Mouse (Mus musculus) macrophage (primary cell): Measurements from ENCODE around the gene Ncoa7. TPM values are rescaled to one million over a fixed set of nuclear protein-coding genes. Genes with fewer than 3 reads are reported as not detected.

Experiments
- H3K27ac ChIP-seq: fragments of 350-480 bp; formaldehyde crosslinking; 2 replicates; pipeline ENCODE4 v1.9.0; 2021
- H3K36me3 ChIP-seq: fragments of 350-480 bp; formaldehyde crosslinking; 2 replicates; pipeline ENCODE4 v1.9.0; 2021; ENCODE audit errors: inconsistent target
- H3K4me3 ChIP-seq: fragments of 350-480 bp; formaldehyde crosslinking; 2 replicates; pipeline ENCODE4 v1.9.0; 2021; ENCODE audit errors: inconsistent target
- H3K79me2 ChIP-seq: fragments of 350-480 bp; formaldehyde crosslinking; 2 replicates; pipeline ENCODE4 v1.9.0; 2021; ENCODE audit errors: inconsistent target
- WGBS: methylation state at CpG from one replicate; pipeline ENCODE4 v1.1.7; 2026; ENCODE audit warnings: inconsistent platforms; ENCODE audit not compliant: missing documents; 5-methylcytosine and 5-hydroxymethylcytosine counted together
- polyA plus RNA-seq: library from polyadenylated mRNA; stranded (reverse); fragments of 250-400 nt; gene quantifications from 3 replicates; pipeline ENCODE4 v1.2.4, GENCODE M21; 2018; ENCODE audit warnings: inconsistent platforms

Gene Ncoa7
- polyA plus RNA-seq, 1 experiment from 2014 or later: 25.4 TPM

- Histone ChIP-seq H3K36me3 (no peaks in the 10 kb centered on the region), H3K79me2 (peaks cover 7% of the 10 kb centered on the region; the same call in 1 of the 2 replicates), H3K27ac (no peak overlapping the region), H3K4me3 (no peak overlapping the region)
Measured at GRCm38 (mm10) chr10:30743275-30743674, 59.9 kb downstream of the Ncoa7 start.

DNA sequence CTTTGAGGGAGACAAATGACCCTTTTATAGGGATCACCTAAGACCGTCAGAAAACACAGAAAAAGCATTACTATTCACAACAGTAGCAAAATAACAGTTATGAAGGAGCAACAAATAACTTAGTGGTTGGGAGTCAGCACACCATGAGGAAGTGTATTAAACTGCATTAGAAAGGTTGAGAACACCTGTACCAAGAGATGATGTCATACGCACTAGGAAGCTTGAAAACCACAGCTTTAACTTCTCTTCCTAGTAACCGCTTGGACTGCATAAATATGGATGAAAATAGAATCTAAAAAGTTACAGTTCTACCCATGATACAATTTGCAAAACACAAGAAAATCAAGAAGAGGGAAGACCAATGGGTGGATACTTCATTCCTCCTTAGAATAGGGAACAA, 64.7 kb downstream of the Ncoa7 start:
- Histone ChIP-seq H3K36me3 (no peaks in the 10 kb centered on the region), H3K27ac (no peak overlapping the region), H3K4me3 (no peak overlapping the region), H3K79me2 (peaks cover 3% of the 10 kb centered on the region; the same call in 1 of the 2 replicates)
- 89% methylated on average over 3 of the region's 3 CpGs for WGBS

DNA sequence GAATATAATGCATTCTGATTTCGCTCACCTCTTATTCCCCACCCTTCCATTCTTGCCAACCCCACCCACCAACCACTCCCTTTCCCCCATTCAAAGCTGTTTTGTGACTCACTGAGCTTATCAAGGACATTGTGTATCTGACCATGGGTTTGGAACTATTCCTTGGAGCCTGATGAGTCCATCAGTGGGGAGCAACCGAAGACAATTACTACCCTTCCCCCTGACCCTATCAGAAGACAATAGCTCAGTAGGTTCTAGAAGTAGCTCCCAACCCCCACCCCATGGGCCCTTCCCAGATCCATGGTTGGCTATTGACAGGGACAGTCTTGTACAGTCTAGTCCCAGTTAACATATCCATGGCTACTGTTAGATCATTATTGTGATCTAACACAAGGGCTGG, 65.8 kb downstream of the Ncoa7 start:
- no peaks in the 10 kb centered on the region for H3K36me3 ChIP-seq
- H3K27ac ChIP-seq: no peak overlapping the region
- peaks cover 3% of the 10 kb centered on the region; the same call in 1 of the 2 replicates for H3K79me2 ChIP-seq
- H3K4me3 ChIP-seq: no peak overlapping the region
- WGBS: 100% methylated on average over 2 of the region's 2 CpGs

DNA sequence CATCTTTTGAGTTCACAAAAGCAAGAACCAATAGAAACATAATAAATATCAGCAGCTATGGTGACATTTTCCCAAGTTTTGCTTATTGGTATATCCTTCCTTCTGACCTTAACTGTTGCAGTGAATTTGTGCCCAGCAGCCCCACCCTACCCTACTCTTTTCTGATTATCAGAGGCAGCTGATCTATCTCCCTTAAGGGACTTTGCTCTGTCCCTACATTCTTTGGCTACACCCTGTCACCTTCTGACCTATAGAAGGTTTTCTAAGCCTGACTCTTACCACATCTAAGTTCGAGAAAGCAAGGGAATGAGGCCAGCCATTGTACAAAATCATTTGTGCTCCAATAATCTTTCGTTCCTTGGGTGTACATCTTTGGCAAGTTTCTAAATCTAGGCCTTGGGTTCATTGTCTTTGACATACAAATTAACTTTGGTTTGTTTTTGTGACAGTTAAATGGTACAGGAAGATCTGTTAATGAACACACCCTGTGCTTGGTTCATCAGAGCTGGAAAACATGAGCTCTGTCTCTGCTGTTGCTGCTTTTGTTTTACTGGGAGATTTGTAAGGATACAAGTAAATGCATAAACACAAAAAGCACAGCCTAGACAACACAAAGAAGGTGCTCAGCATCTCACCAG, 69.9 kb downstream of the Ncoa7 start:
- 100% methylated on average over 2 of the region's 2 CpGs for WGBS
- H3K27ac ChIP-seq: no peak overlapping the region
- H3K79me2 ChIP-seq: peaks cover 3% of the 10 kb centered on the region; the same call in 1 of the 2 replicates
- H3K36me3 ChIP-seq: no peaks in the 10 kb centered on the region
- no peak overlapping the region for H3K4me3 ChIP-seq

- Histone ChIP-seq H3K4me3 (no peak overlapping the region), H3K79me2 (no peaks in the 10 kb centered on the region; the same call in 1 of the 2 replicates), H3K27ac (no peak overlapping the region), H3K36me3 (no peaks in the 10 kb centered on the region)
- 98% methylated on average over 3 of the region's 3 CpGs for WGBS
Measured at GRCm38 (mm10) chr10:30731321-30731914, 71.7 kb downstream of the Ncoa7 start.

DNA sequence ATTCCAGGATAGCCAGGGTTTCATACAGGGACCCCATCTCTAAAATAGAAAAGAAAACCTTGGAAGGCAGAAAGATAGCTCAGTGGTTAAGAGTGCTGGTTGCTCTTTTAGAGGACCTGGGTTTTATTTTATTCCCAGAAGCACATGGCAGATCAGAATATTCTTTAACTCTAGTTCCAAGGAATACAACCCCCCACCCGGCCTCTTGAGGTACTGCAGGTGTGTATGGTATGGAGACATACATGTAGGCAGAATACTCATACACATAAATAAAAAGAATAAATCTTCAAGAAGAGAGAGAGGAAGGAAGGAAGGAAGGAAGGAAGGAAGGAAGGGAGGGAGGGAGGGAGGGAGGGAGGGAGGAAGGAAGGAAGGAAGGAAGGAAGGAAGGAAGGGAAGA, 72.3 kb downstream of the Ncoa7 start:
- WGBS: 100% methylated on average over 1 of the region's 1 CpGs
- H3K27ac ChIP-seq: no peak overlapping the region
- H3K4me3 ChIP-seq: no peak overlapping the region

GRCm38 (mm10) chr10:30729157-30730096, 73.7 kb downstream of the Ncoa7 start:
- WGBS: 91% methylated on average over 5 of the region's 5 CpGs
- H3K27ac ChIP-seq: no peak overlapping the region
- H3K79me2 ChIP-seq: no peaks in the 10 kb centered on the region; the same call in 1 of the 2 replicates
- no peaks in the 10 kb centered on the region for H3K36me3 ChIP-seq
- no peak overlapping the region for H3K4me3 ChIP-seq

More for the DNA sequence above, 72.3 kb downstream of the Ncoa7 start:
- no peaks in the 10 kb centered on the region; the same call in 1 of the 2 replicates for H3K79me2 ChIP-seq
- H3K36me3 ChIP-seq: no peaks in the 10 kb centered on the region

DNA sequence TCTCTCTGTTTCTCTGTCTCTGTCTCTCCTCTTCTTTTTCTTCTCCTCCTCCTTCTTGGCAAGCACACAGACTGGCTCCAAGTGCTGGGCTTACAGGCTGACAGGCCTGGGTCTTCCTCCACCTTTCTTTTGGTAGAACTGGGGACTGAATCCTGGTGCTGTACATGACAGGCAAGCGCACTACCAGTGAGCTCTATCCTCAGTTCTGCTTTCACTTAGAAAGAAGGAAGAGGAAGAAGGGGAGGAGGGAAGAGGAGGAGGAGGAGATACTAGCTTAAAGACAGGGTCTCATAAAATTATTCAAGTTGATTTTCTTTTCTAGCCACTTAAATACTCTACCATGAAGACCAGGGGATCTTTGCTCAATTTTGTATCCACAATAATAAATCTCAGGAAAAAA, 80.1 kb downstream of the Ncoa7 start:
- 13% methylated on average over 1 of the region's 1 CpGs for WGBS
- H3K36me3 ChIP-seq: no peaks in the 10 kb centered on the region
- H3K4me3 ChIP-seq: no peak overlapping the region
- H3K79me2 ChIP-seq: no peaks in the 10 kb centered on the region
- H3K27ac ChIP-seq: no peak overlapping the region

DNA sequence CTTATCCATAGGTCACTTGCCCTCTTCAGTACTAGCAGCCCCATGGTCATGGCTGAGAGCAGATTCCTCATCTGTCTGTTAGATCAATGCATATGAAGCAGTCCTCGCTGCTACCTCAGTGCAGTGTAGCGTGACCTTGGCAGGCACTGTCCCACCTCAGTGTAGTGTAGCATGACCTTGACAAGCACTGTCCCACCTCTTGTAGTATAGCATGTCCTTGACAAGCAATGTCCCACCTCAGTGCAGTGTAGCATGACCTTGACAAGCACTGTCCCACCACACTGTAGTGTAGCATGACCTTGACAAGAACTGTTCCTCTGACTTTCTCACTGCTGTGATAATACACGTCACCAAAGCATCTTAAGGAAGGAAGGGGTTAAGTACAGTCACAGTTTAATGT, 82.6 kb downstream of the Ncoa7 start:
- H3K4me3 ChIP-seq: no peak overlapping the region
- WGBS: 100% methylated on average over 3 of the region's 3 CpGs
- H3K79me2 ChIP-seq: no peaks in the 10 kb centered on the region
- no peaks in the 10 kb centered on the region for H3K36me3 ChIP-seq
- no peak overlapping the region for H3K27ac ChIP-seq

DNA sequence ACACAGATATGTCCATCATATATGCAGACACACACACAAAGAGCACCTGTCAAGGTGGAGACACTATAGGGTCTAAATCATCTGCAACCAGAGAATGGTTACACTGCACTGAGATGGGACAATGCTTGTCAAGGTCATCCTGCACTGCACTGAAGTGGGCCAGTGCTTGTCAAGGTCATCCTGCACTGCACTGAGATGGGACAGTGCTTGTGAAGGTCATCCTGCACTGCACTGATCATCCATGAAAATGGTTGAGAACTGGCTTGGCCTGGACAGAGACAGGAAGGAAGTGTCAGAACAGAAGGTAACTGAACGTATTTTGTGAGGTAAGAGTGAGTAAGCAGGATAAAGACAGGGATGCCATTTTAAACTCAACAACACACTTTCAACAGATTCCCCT, 83.2 kb downstream of the Ncoa7 start:
- Histone ChIP-seq H3K27ac (no peak overlapping the region), H3K36me3 (no peaks in the 10 kb centered on the region), H3K79me2 (no peaks in the 10 kb centered on the region), H3K4me3 (no peak overlapping the region)
- 73% methylated on average over 1 of the region's 1 CpGs for WGBS

DNA sequence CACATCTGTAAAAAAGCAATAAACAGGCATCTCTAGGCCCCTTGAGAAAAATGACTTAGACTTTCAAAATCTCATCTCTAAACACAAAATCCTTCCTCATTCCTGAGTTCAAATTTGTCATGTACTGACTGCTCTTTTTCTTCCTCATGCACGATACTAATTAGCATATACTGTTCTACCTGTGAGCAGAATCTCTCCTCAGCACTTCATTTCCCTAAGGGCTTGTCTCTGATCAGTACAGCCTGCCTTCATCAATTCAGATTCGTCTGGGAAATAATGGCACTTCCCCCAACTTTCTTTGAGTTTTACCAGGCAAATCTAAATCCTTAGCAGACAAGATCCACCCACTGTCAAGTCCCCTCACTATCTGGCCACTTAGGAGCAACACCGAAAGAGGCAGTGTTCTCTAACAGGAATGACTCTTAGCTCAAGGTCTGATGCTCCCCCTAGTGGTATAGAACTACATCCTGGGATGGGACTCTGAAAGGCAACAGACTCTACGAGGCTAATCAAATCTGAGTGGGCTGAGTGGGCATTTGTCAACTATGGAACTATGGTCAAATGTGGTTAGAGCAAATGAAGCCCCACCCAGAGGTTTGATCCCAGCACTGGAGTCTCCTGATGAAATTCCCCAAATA, 84.3 kb downstream of the Ncoa7 start:
- H3K27ac ChIP-seq: no peak overlapping the region
- no peaks in the 10 kb centered on the region for H3K79me2 ChIP-seq
- no peak overlapping the region for H3K4me3 ChIP-seq
- no peaks in the 10 kb centered on the region for H3K36me3 ChIP-seq
- 14% methylated on average over 4 of the region's 4 CpGs for WGBS

- Histone ChIP-seq H3K27ac (no peak overlapping the region), H3K79me2 (no peaks in the 10 kb centered on the region), H3K36me3 (no peaks in the 10 kb centered on the region), H3K4me3 (no peak overlapping the region)
Measured at GRCm38 (mm10) chr10:30716171-30716570, 87.0 kb downstream of the Ncoa7 start.

DNA sequence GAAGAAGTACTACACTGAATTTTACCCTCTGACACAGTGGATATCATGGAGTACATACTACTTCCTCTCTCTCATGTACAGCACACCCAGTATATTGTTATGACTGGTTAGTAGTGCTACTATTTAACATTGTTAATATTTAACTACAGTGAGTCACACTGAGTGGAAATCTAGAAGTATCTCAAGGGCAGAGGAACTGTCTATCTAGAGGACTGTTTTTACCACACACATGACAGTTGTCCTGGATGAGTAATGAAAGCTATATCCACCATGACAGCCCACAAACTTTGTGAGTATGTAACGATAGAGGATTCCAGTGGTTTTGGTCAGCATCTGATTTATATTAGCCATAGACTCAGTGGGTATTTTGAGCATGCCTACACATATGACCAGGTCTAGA, 90.6 kb downstream of the Ncoa7 start:
- Histone ChIP-seq H3K79me2 (no peaks in the 10 kb centered on the region), H3K36me3 (no peaks in the 10 kb centered on the region), H3K27ac (no peak overlapping the region), H3K4me3 (no peak overlapping the region)
- WGBS: 79% methylated on average over 1 of the region's 1 CpGs

DNA sequence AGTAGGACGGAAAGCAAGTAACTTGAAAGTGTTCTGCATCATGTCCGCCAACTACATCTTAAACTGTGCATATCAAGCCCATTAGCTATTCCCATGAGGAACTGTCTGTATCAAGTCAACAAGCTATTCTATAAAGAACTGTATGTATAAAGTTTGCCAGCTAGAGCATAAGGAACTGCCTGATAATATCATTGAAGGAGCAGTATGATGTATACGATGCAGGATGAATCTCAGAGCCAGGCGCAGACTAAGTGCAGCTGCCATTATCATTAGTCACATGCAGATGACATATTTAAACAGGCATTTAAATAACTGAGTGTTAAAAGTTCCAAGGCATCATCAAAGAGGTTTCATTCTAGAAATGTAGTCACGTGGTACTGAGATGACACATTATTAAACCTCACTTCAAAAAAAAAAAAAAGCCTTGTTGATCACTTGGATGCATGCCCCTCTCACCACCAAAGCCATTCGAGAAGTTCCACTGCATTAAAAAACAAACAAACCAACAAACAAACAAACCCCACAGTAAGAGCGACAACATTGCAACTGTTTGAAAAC, 93.2 kb downstream of the Ncoa7 start:
- WGBS: 99% methylated on average over 7 of the region's 7 CpGs
- no peak overlapping the region for H3K27ac ChIP-seq
- no peaks in the 10 kb centered on the region for H3K36me3 ChIP-seq
- H3K79me2 ChIP-seq: no peaks in the 10 kb centered on the region
- H3K4me3 ChIP-seq: no peak overlapping the region
